Mouse (Mus musculus) hematopoietic stem cell, adult 5-6 weeks (primary cell): ENCODE results near the gene Zdhhc19. TPM values are rescaled to one million over a fixed set of nuclear protein-coding genes. Genes with fewer than 3 reads are reported as not detected.

Experiments
- ATAC-seq, 2 experiments: fragments of 125-278 bp in 1 of 2; replicated peaks in 1 of 2; 2 replicates each; pipeline ENCODE4 v1.8.0; 2016 to 2017; ENCODE audit warnings: inconsistent platforms in 2 of 2, mild to moderate bottlenecking in 2 of 2, moderate number of reproducible peaks in 2 of 2, low read depth in 1 of 2, moderate TSS enrichment in 1 of 2; ENCODE audit not compliant: low FRiP score in 2 of 2, poor library complexity in 2 of 2, severe bottlenecking in 2 of 2, insufficient read depth in 1 of 2, low TSS enrichment in 1 of 2
- total RNA-seq: library from RNA; stranded (forward); fragments of 172-1452, 232-1000 nt; gene quantifications from 2 replicates; pipeline ENCODE4 v1.2.3, GENCODE M21; 2017

The Zdhhc19 gene
- total RNA-seq, 1 experiment from 2014 or later, result not detected

DNA sequence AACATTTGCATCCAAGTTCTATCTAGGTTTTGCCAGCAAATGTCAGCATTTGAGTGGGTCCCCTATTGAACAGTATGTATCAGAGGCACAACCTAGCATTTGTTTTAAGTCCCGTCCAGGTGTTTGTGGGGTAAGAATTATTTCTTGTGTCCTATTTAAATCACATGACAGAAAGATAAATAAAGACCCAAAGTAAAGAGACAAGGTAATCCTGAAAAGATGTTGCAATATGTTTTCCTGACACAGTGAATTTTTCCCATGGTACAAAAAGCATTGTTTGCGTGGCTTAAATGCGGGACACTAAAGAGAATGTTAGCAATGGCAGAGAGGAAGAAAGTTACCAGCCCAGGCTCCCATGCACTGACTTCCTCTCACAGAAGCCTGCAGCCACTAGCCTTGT is 74.0 kb downstream of the Zdhhc19 start:
- ATAC-seq, result no peak

DNA sequence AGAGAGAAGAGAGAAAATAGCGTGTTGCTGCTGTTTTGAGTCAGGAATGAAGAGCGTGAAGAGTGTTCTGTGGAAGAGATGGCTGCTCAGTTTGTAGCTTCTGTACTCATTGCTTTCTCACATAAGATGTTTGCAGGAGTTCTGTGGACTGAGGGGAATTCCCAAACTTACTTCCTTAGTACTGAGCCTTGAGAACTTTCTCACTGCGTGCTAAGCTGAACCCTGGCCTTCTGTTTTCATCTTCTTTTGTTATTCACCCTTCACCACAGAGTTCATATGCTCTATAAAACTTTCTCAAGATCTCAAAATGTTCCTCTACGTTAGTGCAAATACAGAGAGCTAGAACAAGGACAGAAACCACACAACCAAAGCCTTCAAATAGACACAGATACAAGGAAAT is 76.5 kb downstream of the Zdhhc19 start:
- ATAC-seq, result no peak

DNA sequence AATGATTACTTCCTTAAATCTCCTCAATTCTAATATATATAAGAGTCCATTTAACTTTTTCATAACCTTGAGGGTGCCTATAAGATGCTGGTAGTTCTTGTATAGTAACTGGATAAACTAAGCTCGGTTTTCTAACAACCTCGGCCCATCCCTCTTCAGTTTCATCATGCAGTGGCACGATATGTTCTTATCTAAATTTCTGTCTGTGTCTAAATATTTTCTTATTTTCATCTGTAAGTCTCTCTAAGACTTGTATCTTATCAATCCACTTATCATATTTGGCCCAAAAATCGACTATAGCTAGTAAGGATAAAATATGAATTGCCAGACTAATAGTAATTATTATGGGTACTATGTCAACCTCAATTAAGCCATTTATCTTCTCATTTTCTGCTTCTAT is 90.4 kb downstream of the Zdhhc19 start:
- no peak for ATAC-seq

DNA sequence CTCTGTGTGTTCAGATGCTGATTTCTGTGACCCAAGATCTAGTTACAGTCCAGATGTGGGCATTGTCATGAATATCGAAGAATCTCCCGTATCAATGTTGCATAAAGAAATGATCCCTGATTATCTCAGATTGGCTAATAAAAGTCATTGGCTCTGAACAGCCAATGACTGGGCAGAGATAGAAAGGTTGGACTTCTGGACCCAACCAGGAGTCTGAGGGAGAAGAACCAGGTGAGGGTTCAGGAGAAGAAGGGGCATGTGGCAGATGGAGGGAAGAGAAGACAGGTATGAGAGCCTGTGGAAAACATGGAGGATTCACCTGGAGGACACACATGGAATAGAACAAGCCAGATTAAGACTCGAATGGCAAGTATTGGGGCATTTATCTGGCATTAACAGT is 92.5 kb downstream of the Zdhhc19 start:
- ATAC-seq, result no peak

- ATAC-seq, result no peak
These were observed 95.5 kb downstream of the Zdhhc19 start for GRCm38 (mm10) chr16:32591521-32591920.

GRCm38 (mm10) chr16:32593283-32593805 is 97.3 kb downstream of the Zdhhc19 start:
- ATAC-seq, result no peak

GRCm38 (mm10) chr16:32593916-32594315 is 97.9 kb downstream of the Zdhhc19 start:
- ATAC-seq, result peak; percentile 51 to 61; a peak in 3 of 4 replicates

DNA sequence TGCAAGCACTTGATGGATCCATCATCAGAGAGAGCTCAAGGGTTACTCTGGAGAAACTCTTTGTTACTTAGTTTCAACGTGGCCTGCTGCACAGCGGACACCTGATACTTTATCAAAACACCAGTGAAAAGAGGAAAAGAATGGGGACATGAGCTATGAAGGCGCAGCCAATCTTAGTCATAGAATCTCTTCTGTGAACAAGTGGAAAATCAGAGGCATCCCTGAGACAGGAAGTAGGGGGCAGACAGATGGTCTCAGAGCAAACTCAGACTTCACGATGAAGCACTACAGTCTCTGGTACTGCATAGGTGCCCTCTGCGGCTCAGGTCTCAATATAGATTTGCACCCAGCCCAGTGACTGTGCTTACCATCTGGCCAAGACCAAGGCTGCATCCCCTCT is 98.6 kb downstream of the Zdhhc19 start:
- ATAC-seq, result 0 out of 4 replicates have a peak, but pooled peaks of 1 of the 2 experiments have one; percentile 18

DNA sequence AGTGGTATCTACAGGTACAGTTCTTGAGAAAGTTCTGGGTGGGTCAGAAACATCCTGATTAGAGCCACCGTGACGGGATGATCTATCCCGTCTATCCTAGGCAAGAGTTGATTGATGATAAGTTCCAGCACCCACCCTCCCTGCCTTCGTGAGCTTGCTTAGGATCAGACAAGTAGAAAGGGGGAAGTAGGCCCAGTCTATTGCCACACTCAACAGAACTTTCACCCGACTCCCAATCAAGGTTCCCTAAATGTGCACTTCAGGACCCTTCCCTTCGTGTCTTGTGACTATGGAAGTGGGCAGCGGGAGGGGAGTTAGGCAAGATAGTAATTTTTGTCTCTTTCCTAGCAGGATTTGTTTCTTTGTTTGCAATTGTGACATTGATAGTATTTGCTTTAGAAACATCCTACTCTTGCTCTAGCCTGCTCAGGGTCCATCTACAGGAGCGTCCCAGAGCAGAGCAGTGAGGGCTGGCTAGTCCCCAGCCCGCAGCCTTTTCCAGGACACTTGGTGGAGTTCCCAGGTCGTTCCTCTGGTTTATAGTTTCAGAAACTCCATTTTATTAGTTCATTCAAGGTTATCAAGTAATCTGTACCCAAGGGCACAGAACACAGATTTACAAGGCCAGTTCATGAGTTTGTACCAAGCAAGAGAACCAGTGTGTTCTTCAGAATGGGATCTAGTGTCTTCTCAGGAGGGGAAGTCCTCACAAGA is 99.2 kb downstream of the Zdhhc19 start:
- ATAC-seq, result peak; percentile 54; a peak in 3 of 4 replicates

GRCm38 (mm10) chr16:32597909-32598381 is 101.9 kb downstream of the Zdhhc19 start:
- peak; percentile 47 to 53 for ATAC-seq

- no peak for ATAC-seq
These were observed 103.1 kb downstream of the Zdhhc19 start for GRCm38 (mm10) chr16:32599151-32599550.

DNA sequence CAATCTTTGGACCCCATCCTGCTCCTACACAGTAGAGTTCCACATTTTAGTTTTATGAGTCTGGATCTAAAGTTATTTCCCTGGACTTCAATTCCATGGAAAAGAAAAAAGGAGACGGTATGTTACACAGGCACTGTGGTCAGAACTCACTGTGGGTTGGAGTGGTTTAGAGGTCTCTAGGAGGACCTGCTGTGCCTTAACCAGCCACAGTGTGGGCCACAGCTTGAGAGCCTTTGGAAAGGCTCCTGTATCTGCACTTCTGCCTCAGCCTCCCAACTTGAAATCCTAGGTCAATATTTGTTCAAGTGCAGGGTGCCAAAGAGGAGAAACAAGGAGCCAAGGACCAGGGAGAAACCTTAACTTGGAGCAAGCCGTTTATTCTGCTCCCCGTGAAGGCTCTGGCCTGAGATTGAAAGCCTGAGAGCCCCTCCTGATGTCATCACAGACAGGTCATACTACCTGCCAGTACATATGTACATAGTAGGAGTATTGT is 106.2 kb downstream of the Zdhhc19 start:
- no peak for ATAC-seq

DNA sequence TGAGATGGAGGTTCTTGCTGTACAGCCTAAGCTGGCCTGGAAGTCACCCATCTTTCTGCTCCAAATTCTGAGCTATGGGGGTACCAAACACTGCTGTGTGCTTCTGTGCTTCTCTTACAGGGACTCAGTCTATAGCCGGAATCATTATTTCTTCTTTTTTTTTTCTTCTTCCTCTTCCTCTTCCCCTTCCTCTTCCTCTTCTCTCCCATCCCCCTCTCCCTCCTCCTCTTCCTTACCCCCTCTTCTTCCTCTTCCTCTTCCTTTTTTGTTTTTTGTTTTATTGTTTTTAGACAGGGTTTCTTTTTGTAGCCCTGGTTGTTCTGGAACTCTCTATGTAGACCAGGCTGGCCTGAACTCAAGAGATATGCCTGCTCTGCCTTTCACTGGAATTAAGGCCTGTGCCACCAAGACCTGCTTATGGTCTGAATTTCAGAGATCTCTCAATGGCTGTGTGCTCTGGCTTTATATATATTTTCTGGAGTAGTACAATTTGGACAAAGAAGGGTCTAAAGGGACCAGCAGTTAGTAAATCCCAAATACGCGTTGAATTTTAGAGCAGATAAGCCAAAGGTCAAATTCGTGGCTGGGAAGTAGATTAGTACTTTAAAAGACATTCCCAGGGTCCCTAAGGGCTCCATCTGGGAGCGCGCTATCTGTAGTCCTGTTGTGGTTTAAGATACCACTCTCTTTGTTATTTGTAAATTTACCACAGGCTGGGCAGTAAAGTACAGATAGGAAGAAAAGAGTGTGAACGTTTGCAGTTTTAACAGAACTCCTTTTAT is 111.7 kb downstream of the Zdhhc19 start:
- no peak for ATAC-seq

GRCm38 (mm10) chr16:32608344-32608711 is 112.3 kb downstream of the Zdhhc19 start:
- ATAC-seq, result no peak

- peak; percentile 96 to 98 for ATAC-seq
These were observed 112.8 kb downstream of the Zdhhc19 start, which contains the start of gene Tfrc for GRCm38 (mm10) chr16:32608712-32609400. Tfrc (plus strand) TSS chr16:32608920.

DNA sequence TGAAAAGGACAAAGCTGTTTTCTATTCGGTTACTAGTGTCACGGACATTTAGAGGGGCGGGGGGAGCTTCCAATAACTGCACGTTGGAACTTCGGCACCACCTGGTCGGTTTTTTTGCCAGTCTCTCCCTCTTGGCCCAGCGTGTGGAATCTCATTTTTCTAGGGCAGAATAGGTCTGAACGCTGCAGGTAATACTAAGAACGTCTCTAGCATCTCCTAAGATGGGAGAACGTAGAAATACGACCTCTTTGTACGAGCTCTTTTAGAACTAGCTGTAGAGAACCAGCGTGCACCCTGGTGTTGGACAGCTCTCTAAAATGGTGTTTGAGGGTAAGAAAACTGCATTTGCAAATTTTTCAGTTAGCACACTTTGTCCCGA is 113.3 kb downstream of the Zdhhc19 start:
- no peak for ATAC-seq

GRCm38 (mm10) chr16:32610460-32611255 is 114.6 kb downstream of the Zdhhc19 start:
- ATAC-seq, result no peak
